Mouse (Mus musculus) layer of hippocampus, postnatal 14 days (tissue): Measurements from ENCODE around the gene Coq7. TPM values are rescaled to one million over a fixed set of nuclear protein-coding genes. Genes with fewer than 3 reads are reported as not detected.
A peak's percentile ranks its signal among the peaks of the same experiment; 100 is the strongest.

Experiments
- DNase-seq, 2 experiments: peaks; one replicate each; pipeline ENCODE4 v3.0.0; 2021 to 2022; ENCODE audit warnings: low spot score in 2 of 2, mixed read lengths in 1 of 2
- total RNA-seq, 2 experiments: library from RNA; stranded (reverse); gene quantifications; 2 replicates each; pipeline ENCODE4 v1.2.3; 2021

The Coq7 gene
- total RNA-seq, 2 experiments from 2014 or later: 35.2 to 37.0 TPM

- no peak for DNase-seq
Observed at GRCm38 (mm10) chr7:118498984-118499783, 34.0 kb downstream of the Coq7 start.

- no peak for DNase-seq
Observed at GRCm38 (mm10) chr7:118494892-118495579, 38.1 kb downstream of the Coq7 start.

GRCm38 (mm10) chr7:118493892-118494291, 39.3 kb downstream of the Coq7 start:
- no peak for DNase-seq

- DNase-seq: peak; percentile 12 to 24
Observed at GRCm38 (mm10) chr7:118491431-118492147, 41.6 kb downstream of the Coq7 start, which contains the start of gene Itpripl2. TSS of gene Itpripl2 (minus strand) at chr7:118491975.

GRCm38 (mm10) chr7:118490666-118491430, 42.3 kb downstream of the Coq7 start:
- DNase-seq: no peak

- DNase-seq: no peak
Observed at GRCm38 (mm10) chr7:118489706-118490665, 43.2 kb downstream of the Coq7 start.

GRCm38 (mm10) chr7:118488060-118488664, 45.0 kb downstream of the Coq7 start:
- no peak for DNase-seq

- no peak for DNase-seq
Observed at GRCm38 (mm10) chr7:118486917-118487316, 46.2 kb downstream of the Coq7 start.

- DNase-seq: no peak
Observed at GRCm38 (mm10) chr7:118483996-118484395, 49.2 kb downstream of the Coq7 start.

GRCm38 (mm10) chr7:118482001-118482400, 51.2 kb downstream of the Coq7 start:
- no peak for DNase-seq

GRCm38 (mm10) chr7:118481047-118481810, 51.9 kb downstream of the Coq7 start:
- DNase-seq: no peak

- DNase-seq: no peak
Observed at GRCm38 (mm10) chr7:118480160-118480709, 52.9 kb downstream of the Coq7 start.

GRCm38 (mm10) chr7:118478835-118479312, 54.3 kb downstream of the Coq7 start:
- DNase-seq: no peak

GRCm38 (mm10) chr7:118476428-118476827, 56.7 kb downstream of the Coq7 start:
- no peak for DNase-seq

GRCm38 (mm10) chr7:118475008-118475705, 58.0 kb downstream of the Coq7 start:
- DNase-seq: no peak

GRCm38 (mm10) chr7:118472886-118473285, 60.3 kb downstream of the Coq7 start:
- DNase-seq: no peak

- DNase-seq: no peak
Observed at GRCm38 (mm10) chr7:118468060-118468459, 65.1 kb downstream of the Coq7 start.

- DNase-seq: no peak
Observed at GRCm38 (mm10) chr7:118464432-118464831, 68.7 kb downstream of the Coq7 start.
